In the genomic region with DNA sequence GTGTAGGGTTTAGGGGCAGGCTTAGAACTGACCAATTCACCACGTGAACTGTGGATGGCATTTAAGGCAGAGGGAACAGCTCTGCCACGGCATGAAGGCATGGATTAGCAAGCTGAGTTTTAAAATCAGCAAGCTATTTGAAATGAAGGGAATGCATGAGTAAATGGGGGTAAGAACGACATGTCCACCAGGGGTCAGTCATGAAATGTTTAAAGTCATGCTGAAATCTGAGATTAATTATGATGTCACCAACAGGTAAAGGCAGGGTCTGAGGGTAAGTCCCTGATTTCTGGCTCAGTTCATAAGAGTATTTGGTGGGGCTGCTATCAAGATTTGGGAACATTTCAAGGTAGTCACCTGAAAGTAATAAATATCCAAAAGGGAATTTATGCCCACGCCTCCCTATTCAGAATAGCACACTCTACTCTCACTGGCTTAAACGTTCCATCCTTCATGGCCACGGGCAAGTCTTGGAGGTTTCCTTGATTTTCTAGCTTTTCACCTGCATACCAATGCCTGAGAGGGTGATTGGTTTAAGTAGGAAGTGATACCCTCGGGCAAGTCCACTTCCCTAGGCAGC, we compare ENCODE assay signal across 9 mouse cellular contexts. TPM values are rescaled to one million over a fixed set of nuclear protein-coding genes. Genes with fewer than 3 reads are reported as not detected.
A peak's percentile ranks its signal among the peaks of the same experiment; 100 is the strongest.
DNase-seq lines count a peak whose midpoint lies in the region; ATAC-seq lines count a peak whose summit lies in the region.
"Had no signal": no experiment of that assay in that cellular context is flagged by ENCODE, and none has a peak within 500 bp of the region (broad histone marks: within the 10 kb centered on the region; RNA-seq: fewer than 3 reads in every experiment).

No protein-coding gene starts in this region.

- peak overlapping the region; percentile 62 for H3K4me2 ChIP-seq in hindbrain, embryonic 14.5 days (replicated peaks)
- peak overlapping the region; percentile 66 for H3K4me2 ChIP-seq in liver, embryonic 13.5 days
- peak overlapping the region; percentile 38 for H3K4me2 ChIP-seq in neural tube, embryonic 11.5 days (ENCODE audit: low read depth)

- peak; percentile 36 to 83 for DNase-seq in adrenal gland, adult (ENCODE audit: inconsistent age in 2 of 2, low spot score in 1 of 2)
- DNase-seq in adrenal gland, adult 8-10 months = no peak
- peak; percentile 77 for DNase-seq in brain, adult 2 months (ENCODE audit: low read depth, low spot score)
- peak; percentile 31 for DNase-seq in fibroblast of lung, adult 2 months (ENCODE audit: low read depth)
- DNase-seq in hindbrain, embryonic 14.5 days (ENCODE audit: low spot score) = peak; percentile 70
- no peak for DNase-seq in liver, embryonic 13.5 days
- DNase-seq in neural tube, embryonic 11.5 days (ENCODE audit: low spot score) = peak; percentile 33
- DNase-seq in spleen, postnatal 10 days (ENCODE audit: low spot score in 2 of 2) = no peak

- no peaks in the 10 kb centered on the region for H3K9me3 ChIP-seq in hindbrain, embryonic 14.5 days (ENCODE audit: control insufficient read depth, low read length)
- no peaks in the 10 kb centered on the region for H3K9me3 ChIP-seq in liver, embryonic 13.5 days (replicated peaks)
- no peaks in the 10 kb centered on the region for H3K9me3 ChIP-seq in neural tube, embryonic 11.5 days (ENCODE audit: control insufficient read depth, low read length)

- no peaks in the 10 kb centered on the region for H3K27me3 ChIP-seq in hindbrain, embryonic 14.5 days (ENCODE audit: control insufficient read depth, insufficient read depth, low read length)
- H3K27me3 ChIP-seq in liver, embryonic 13.5 days = no peaks in the 10 kb centered on the region; the same call in 1 of the 2 replicates
- H3K27me3 ChIP-seq in neural tube, embryonic 11.5 days (ENCODE audit: control insufficient read depth, insufficient read depth, low read length) = no peaks in the 10 kb centered on the region

- H3K4me3 ChIP-seq in hindbrain, embryonic 14.5 days (replicated peaks; ENCODE audit: low read length) = peak overlapping the region; percentile 39
- H3K4me3 ChIP-seq in liver, embryonic 13.5 days (replicated peaks) = peak overlapping the region; percentile 45
- H3K4me3 ChIP-seq in neural tube, embryonic 11.5 days (ENCODE audit: low read depth, low read length) = peak overlapping the region; percentile 29

- no peaks in the 10 kb centered on the region for H3K36me3 ChIP-seq in hindbrain, embryonic 14.5 days (replicated peaks; ENCODE audit: control insufficient read depth, insufficient read depth)
- H3K36me3 ChIP-seq in liver, embryonic 13.5 days = no peaks in the 10 kb centered on the region
- H3K36me3 ChIP-seq in neural tube, embryonic 11.5 days (ENCODE audit: control insufficient read depth, insufficient read depth, low read length) = no peaks in the 10 kb centered on the region

- 22% methylated on average over 7 of the region's 7 CpGs for WGBS in hindbrain, embryonic 14.5 days
- WGBS in liver, embryonic 13.5 days (ENCODE audit: insufficient replicate concordance) = 25% methylated on average over 7 of the region's 7 CpGs
- 21% methylated on average over 7 of the region's 7 CpGs for WGBS in neural tube, embryonic 11.5 days

- H3K27ac ChIP-seq in hindbrain, embryonic 14.5 days = peak overlapping the region; percentile 86
- no peak overlapping the region for H3K27ac ChIP-seq in liver, embryonic 13.5 days
- peak overlapping the region; percentile 31; the same call in 1 of the 2 replicates for H3K27ac ChIP-seq in neural tube, embryonic 11.5 days (ENCODE audit: low read depth, low read length)

- H3K9ac ChIP-seq in hindbrain, embryonic 14.5 days = peak overlapping the region; percentile 57
- peak overlapping the region; percentile 56 for H3K9ac ChIP-seq in liver, embryonic 13.5 days
- peak overlapping the region; percentile 24 for H3K9ac ChIP-seq in neural tube, embryonic 11.5 days (ENCODE audit: low read length)

- no peak for ATAC-seq in hindbrain, embryonic 14.5 days (ENCODE audit: low FRiP score)
- no peak for ATAC-seq in liver, embryonic 13.5 days (ENCODE audit: low read depth)
- ATAC-seq in neural tube, embryonic 11.5 days (ENCODE audit: insufficient read depth, low FRiP score, low TSS enrichment) = peak; percentile 10

- peaks cover 10% of the 10 kb centered on the region for H3K4me1 ChIP-seq in hindbrain, embryonic 14.5 days (replicated peaks; ENCODE audit: control insufficient read depth, insufficient read depth, low read length)
- H3K4me1 ChIP-seq in liver, embryonic 13.5 days (replicated peaks) = peaks cover 14% of the 10 kb centered on the region
- no peaks in the 10 kb centered on the region for H3K4me1 ChIP-seq in neural tube, embryonic 11.5 days (ENCODE audit: control insufficient read depth, insufficient read depth, low read length)

RNA-seq across cellular contexts. Expression of a gene that starts 2.8 kb away (rescaled TPM):
- 1 to 10 TPM; 1.1 to 1.8 (median 1.3) TPM for total RNA-seq in adrenal gland, adult 8-10 months (2022)
- polyA plus RNA-seq in hindbrain, embryonic 14.5 days (2014; fragmentation: Nextera tagmentation; extraction: Ambion mirVana) = 0.55 and 0.83 TPM in 2 replicates
- polyA plus RNA-seq in liver, embryonic 13.5 days (2015; fragmentation: Nextera tagmentation; extraction: Ambion mirVana) = 0.25 and 0.33 TPM in 2 replicates
- polyA plus RNA-seq in neural tube, embryonic 11.5 days (2014; fragmentation: Nextera tagmentation; extraction: Ambion mirVana) = 1.3 and 1.4 TPM in 2 replicates

RNA-seq across cellular contexts. Expression of a gene that starts 32.9 kb away (rescaled TPM):
- 100 to 1,000 TPM; 231 to 315 (median 255) TPM for total RNA-seq in adrenal gland, adult 8-10 months (2022)
- 643 and 689 TPM in 2 replicates for polyA plus RNA-seq in hindbrain, embryonic 14.5 days (2014; fragmentation: Nextera tagmentation; extraction: Ambion mirVana)
- polyA plus RNA-seq in liver, embryonic 13.5 days (2015; fragmentation: Nextera tagmentation; extraction: Ambion mirVana) = 178 and 198 TPM in 2 replicates
- polyA plus RNA-seq in neural tube, embryonic 11.5 days (2014; fragmentation: Nextera tagmentation; extraction: Ambion mirVana) = 656 and 663 TPM in 2 replicates

RNA-seq across cellular contexts. Expression of a gene that starts 57.2 kb away (rescaled TPM):
- total RNA-seq in adrenal gland, adult 8-10 months (2022) = 10 to 100 TPM; 12.5 to 39.1 (median 22.8) TPM
- 24.6 and 25.4 TPM in 2 replicates for polyA plus RNA-seq in hindbrain, embryonic 14.5 days (2014; fragmentation: Nextera tagmentation; extraction: Ambion mirVana)
- polyA plus RNA-seq in liver, embryonic 13.5 days (2015; fragmentation: Nextera tagmentation; extraction: Ambion mirVana) = 0.06 TPM in 1 of 2 replicates, not detected in the other
- polyA plus RNA-seq in neural tube, embryonic 11.5 days (2014; fragmentation: Nextera tagmentation; extraction: Ambion mirVana) = 4.6 and 4.8 TPM in 2 replicates
- polyA plus RNA-seq: C2C12 had no signal

Comparison
In these comparisons a context has a peak if more than half of its experiments do, and no peak if none do; other contexts are left out.
1. DNase-seq: peak in adrenal gland, adult (2 of 2), brain, adult 2 months (single experiment), fibroblast of lung, adult 2 months (single experiment), hindbrain, embryonic 14.5 days (single experiment) and neural tube, embryonic 11.5 days (single experiment); none in adrenal gland, adult 8-10 months (single experiment), liver, embryonic 13.5 days (single experiment) and spleen, postnatal 10 days (0 of 2).
2. Peak in every context shown above with its lines, with median percentiles within 50 percentile points of each other: H3K4me2 ChIP-seq, H3K4me3 ChIP-seq and H3K9ac ChIP-seq.